8 mouse cellular contexts compared by ENCODE assay signal in genomic region chr14:62457420-62458181, GRCm38 (mm10). TPM values are rescaled to one million over a fixed set of nuclear protein-coding genes. Genes with fewer than 3 reads are reported as not detected.
A peak's percentile ranks its signal among the peaks of the same experiment; 100 is the strongest.
DNase-seq lines count a peak whose midpoint lies in the region; ATAC-seq lines count a peak whose summit lies in the region.

No protein-coding gene starts in this region.

- 18% methylated on average over 22 of the region's 22 CpGs for WGBS in intestine, embryonic 15.5 days
- 21% methylated on average over 22 of the region's 22 CpGs for WGBS in midbrain, embryonic 11.5 days

- no peaks in the 10 kb centered on the region for H3K27me3 ChIP-seq in intestine, embryonic 15.5 days (replicated peaks)
- H3K27me3 ChIP-seq in midbrain, embryonic 11.5 days (ENCODE audit: control insufficient read depth, insufficient read depth, low read length), result no peaks in the 10 kb centered on the region

- no peaks in the 10 kb centered on the region for H3K9me3 ChIP-seq in intestine, embryonic 15.5 days
- H3K9me3 ChIP-seq in midbrain, embryonic 11.5 days (ENCODE audit: control insufficient read depth, low read length), result no peaks in the 10 kb centered on the region

- H3K4me1 ChIP-seq in intestine, embryonic 15.5 days (replicated peaks), result no peaks in the 10 kb centered on the region
- no peaks in the 10 kb centered on the region for H3K4me1 ChIP-seq in midbrain, embryonic 11.5 days (ENCODE audit: control insufficient read depth, insufficient read depth, low read length)

- intact Hi-C loops in left cerebral cortex, postnatal 10 days (cut with DNase I), result loop anchor here (5.0 to 10.0 kb wide), 7 partner anchors 125 to 1110 kb away; partner anchors contain the start of gene Spryd7

- peak overlapping the region; percentile 42; the same call in 1 of the 2 replicates for H3K4me2 ChIP-seq in intestine, embryonic 15.5 days (replicated peaks)
- no peak overlapping the region for H3K4me2 ChIP-seq in midbrain, embryonic 11.5 days

- DNase-seq in adrenal gland, adult 2 months, result peak; percentile 86
- DNase-seq in embryo, embryonic 10.5 days (ENCODE audit: low spot score), result peak; percentile 93
- peak; percentile 69 to 88 for DNase-seq in gastrocnemius, postnatal 4 days (ENCODE audit: low spot score in 2 of 2)
- DNase-seq in left cerebral cortex, postnatal 10 days (ENCODE audit: extremely low spot score in 1 of 2, low spot score in 2 of 2), result peak; percentile 89 to 91
- DNase-seq in midbrain, embryonic 11.5 days (ENCODE audit: low spot score, missing footprints), result peak; percentile 98
- peak; percentile 79 to 80 for DNase-seq in right cerebral cortex, postnatal 36 days (ENCODE audit: low spot score in 2 of 2)
- peak; percentile 68 to 88 for DNase-seq in urinary bladder, postnatal 4 days (ENCODE audit: low spot score in 2 of 2)

- no peaks in the 10 kb centered on the region for H3K36me3 ChIP-seq in intestine, embryonic 15.5 days
- no peaks in the 10 kb centered on the region for H3K36me3 ChIP-seq in midbrain, embryonic 11.5 days (ENCODE audit: control insufficient read depth, insufficient read depth, low read length)

- H3K4me3 ChIP-seq in intestine, embryonic 15.5 days (replicated peaks), result no peak overlapping the region
- no peak overlapping the region for H3K4me3 ChIP-seq in midbrain, embryonic 11.5 days (ENCODE audit: low read depth, low read length)

- H3K9ac ChIP-seq in intestine, embryonic 15.5 days, result no peak overlapping the region
- H3K9ac ChIP-seq in midbrain, embryonic 11.5 days (ENCODE audit: low read length), result no peak overlapping the region

- H3K27ac ChIP-seq in intestine, embryonic 15.5 days, result no peak overlapping the region
- H3K27ac ChIP-seq in midbrain, embryonic 11.5 days (ENCODE audit: low read depth, low read length), result no peak overlapping the region

- peak; percentile 70 for ATAC-seq in intestine, embryonic 15.5 days
- ATAC-seq in midbrain, embryonic 11.5 days (ENCODE audit: low FRiP score), result peak; percentile 68

RNA-seq across cellular contexts. Expression of gene Gucy1b2, which starts 1.5 kb away (rescaled TPM):
- under 1 TPM; 0.81 to 0.97 TPM for total RNA-seq in adrenal gland, adult 2 months (2021)
- 0.11 and 0.43 TPM in 2 replicates for polyA plus RNA-seq in adrenal gland, adult 2 months (2012; rRNA removed)
- under 1 TPM in 1 of 2 experiments, not detected in 1; 0.12 TPM for total RNA-seq in gastrocnemius, postnatal 4 days (2021)
- not detected in 2 replicates for polyA plus RNA-seq in intestine, embryonic 15.5 days (2015; fragmentation: Nextera tagmentation; extraction: Ambion mirVana)
- total RNA-seq in left cerebral cortex, postnatal 10 days (2021), result under 1 TPM; 0.39 to 0.55 TPM
- polyA plus RNA-seq in midbrain, embryonic 11.5 days (2014; fragmentation: Nextera tagmentation; extraction: Ambion mirVana), result 0.70 and 0.92 TPM in 2 replicates
